Mouse (Mus musculus): ENCODE results near the gene Ms4a4b. TPM values are rescaled to one million over a fixed set of nuclear protein-coding genes. Genes with fewer than 3 reads are reported as not detected.

Gene Ms4a4b
- polyA plus RNA-seq, 1 experiment from 2014 or later, result 2.4 TPM

DNA sequence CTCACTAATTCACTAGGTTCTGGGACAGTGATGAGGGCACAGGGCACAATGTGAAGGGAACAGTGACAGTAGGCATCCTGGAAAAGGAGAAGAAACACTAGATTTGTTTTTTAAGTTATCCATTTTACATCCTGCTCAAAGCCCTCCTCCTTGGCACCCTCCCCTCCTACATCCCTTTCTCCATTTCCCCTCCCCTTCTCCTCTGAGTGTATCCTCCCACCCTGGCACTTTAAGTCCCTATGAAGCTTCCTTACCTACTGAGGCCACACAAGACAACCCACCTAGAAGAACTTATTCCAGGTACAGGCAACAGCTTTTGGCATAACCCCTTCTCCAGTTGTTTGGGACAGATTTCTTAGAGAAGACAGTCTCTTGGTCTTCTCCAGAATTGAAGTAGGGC is 72.9 kb downstream of the Ms4a4b start, which contains the start of gene Ms4a6b:
Ms4a6b (plus strand) TSS at position 267 of the 400 bp plus-strand sequence.
- no peak for TF ChIP-seq CTCF (IDR thresholded peaks at IDR 0.05)
- no peak for TF ChIP-seq EP300 (IDR thresholded peaks at IDR 0.05)
- Histone ChIP-seq H3K9me3 (ENCODE audit: low read length) (no peaks in the 10 kb centered on the region), H3K27ac (ENCODE audit: low read length) (no peak within 1 kb of the TSS), H3K4me1 (ENCODE audit: insufficient read depth, low read depth, low read length) (no peaks in the 10 kb centered on the region), H3K4me3 (ENCODE audit: low read depth, low read length) (no peak within 1 kb of the TSS), H3K4me2 (replicated peaks; ENCODE audit: low read depth, low read length) (no peak within 1 kb of the TSS), H3K36me3 (ENCODE audit: insufficient read depth, low read length) (no peaks in the 10 kb centered on the region), H3K27me3 (replicated peaks; ENCODE audit: insufficient read depth, low read length) (no peaks in the 10 kb centered on the region), H3K9ac (replicated peaks; ENCODE audit: low read depth) (no peak within 1 kb of the TSS)
- ATAC-seq, result no peak
- DNase-seq (ENCODE audit: low spot score), result no peak

Other genes with a start within 250 kb of the Ms4a4b start
- gene Ms4a13, start 246.8 kb upstream of the Ms4a4b start, polyA plus RNA-seq (2015; fragmentation: Nextera tagmentation; extraction: Ambion mirVana), result not detected in 2 replicates
- gene Ms4a12, start 211.1 kb upstream of the Ms4a4b start, polyA plus RNA-seq (2015; fragmentation: Nextera tagmentation; extraction: Ambion mirVana), result not detected in 2 replicates
- 0.91 and 1.6 TPM in 2 replicates for gene Ms4a1, start 177.3 kb upstream of the Ms4a4b start, polyA plus RNA-seq (2015; fragmentation: Nextera tagmentation; extraction: Ambion mirVana)
- gene Ms4a5, start 159.7 kb upstream of the Ms4a4b start, polyA plus RNA-seq (2015; fragmentation: Nextera tagmentation; extraction: Ambion mirVana), result not detected in 2 replicates
- gene Ms4a14, start 129.1 kb upstream of the Ms4a4b start, polyA plus RNA-seq (2015; fragmentation: Nextera tagmentation; extraction: Ambion mirVana), result 0.05 and 0.07 TPM in 2 replicates
- 11.2 and 12.6 TPM in 2 replicates for gene Ms4a7, start 107.4 kb upstream of the Ms4a4b start, polyA plus RNA-seq (2015; fragmentation: Nextera tagmentation; extraction: Ambion mirVana)
- 5.6 and 6.6 TPM in 2 replicates for gene Ms4a4a, start 68.0 kb upstream of the Ms4a4b start, polyA plus RNA-seq (2015; fragmentation: Nextera tagmentation; extraction: Ambion mirVana)
- 1.1 and 1.2 TPM in 2 replicates for gene Ms4a4c, start 38.8 kb upstream of the Ms4a4b start, polyA plus RNA-seq (2015; fragmentation: Nextera tagmentation; extraction: Ambion mirVana)
- gene Ms4a6c, start 25.8 kb downstream of the Ms4a4b start, polyA plus RNA-seq (2015; fragmentation: Nextera tagmentation; extraction: Ambion mirVana), result 10.8 and 12.6 TPM in 2 replicates
- 0.14 and 0.20 TPM in 2 replicates for gene Gm8369, start 42.4 kb downstream of the Ms4a4b start, polyA plus RNA-seq (2015; fragmentation: Nextera tagmentation; extraction: Ambion mirVana)
- 5.2 and 7.1 TPM in 2 replicates for gene Ms4a6b, start 73.0 kb downstream of the Ms4a4b start, polyA plus RNA-seq (2015; fragmentation: Nextera tagmentation; extraction: Ambion mirVana)
- gene Ms4a4d, start 93.2 kb downstream of the Ms4a4b start, polyA plus RNA-seq (2015; fragmentation: Nextera tagmentation; extraction: Ambion mirVana), result 3.8 and 4.3 TPM in 2 replicates
- 11.6 and 12.0 TPM in 2 replicates for gene Ms4a6d, start 161.3 kb downstream of the Ms4a4b start, polyA plus RNA-seq (2015; fragmentation: Nextera tagmentation; extraction: Ambion mirVana)
- 0.16 and 0.51 TPM in 2 replicates for gene Ms4a2, start 180.2 kb downstream of the Ms4a4b start, polyA plus RNA-seq (2015; fragmentation: Nextera tagmentation; extraction: Ambion mirVana)
- not detected in 2 replicates for gene Ms4a3, start 197.3 kb downstream of the Ms4a4b start, polyA plus RNA-seq (2015; fragmentation: Nextera tagmentation; extraction: Ambion mirVana)
- not detected in 2 replicates for gene Oosp2, start 217.0 kb downstream of the Ms4a4b start, polyA plus RNA-seq (2015; fragmentation: Nextera tagmentation; extraction: Ambion mirVana)
- not detected in 2 replicates for gene Oosp1, start 247.6 kb downstream of the Ms4a4b start, polyA plus RNA-seq (2015; fragmentation: Nextera tagmentation; extraction: Ambion mirVana)